Mouse (Mus musculus) retina, postnatal 7 days (tissue): Measurements from ENCODE around the gene Chmp4b.

Source experiments
- DNase-seq: peaks from one replicate; pipeline ENCODE4 v3.0.0-alpha.2; 2012; ENCODE audit warnings: low read depth, low spot score

The Chmp4b gene

GRCm38 (mm10) chr2:154718855-154719556, 67.5 kb downstream of the Chmp4b start:
- DNase-seq: no peak

DNA sequence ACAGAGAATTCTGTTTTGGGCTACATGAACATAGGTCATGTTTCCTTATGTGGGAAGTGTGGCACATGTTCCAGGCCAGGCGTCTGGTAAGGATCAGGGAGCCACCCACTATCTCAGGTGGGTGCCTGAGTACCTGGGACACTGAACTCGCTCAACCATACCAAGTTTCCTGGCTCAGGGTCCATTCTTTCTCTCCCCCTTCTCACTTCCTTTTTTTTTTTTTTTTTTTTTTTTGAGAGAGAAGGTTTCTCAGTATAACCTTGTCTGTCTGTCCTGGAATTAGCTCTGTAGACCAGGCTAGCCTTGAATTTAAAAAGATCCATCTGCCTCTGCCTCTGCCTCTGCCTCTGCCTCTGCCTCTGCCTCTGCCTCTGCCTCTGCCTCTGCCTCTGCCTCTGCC, 68.8 kb downstream of the Chmp4b start:
- DNase-seq: no peak

DNA sequence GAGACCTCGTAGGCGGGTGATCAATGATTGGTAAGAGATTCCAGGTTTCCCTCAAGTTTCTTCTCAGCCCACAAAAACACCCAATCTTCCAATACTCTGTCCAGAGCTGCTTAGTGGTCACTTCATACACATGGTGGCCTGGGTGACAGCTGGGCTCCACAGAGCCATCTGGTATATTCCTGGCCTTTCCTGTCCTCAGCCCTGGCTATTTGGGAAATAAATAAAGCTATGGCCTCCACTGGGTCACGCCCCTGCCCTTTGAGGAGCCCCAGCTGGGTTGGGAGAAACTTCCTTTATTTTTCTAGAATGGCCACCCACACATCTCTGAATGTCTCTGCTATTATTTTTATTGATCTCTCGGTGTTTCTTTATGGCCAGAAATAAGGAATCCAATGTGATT, 72.0 kb downstream of the Chmp4b start:
- no peak for DNase-seq

GRCm38 (mm10) chr2:154729737-154730136, 78.2 kb downstream of the Chmp4b start:
- DNase-seq: no peak

GRCm38 (mm10) chr2:154730841-154731240, 79.3 kb downstream of the Chmp4b start:
- DNase-seq: no peak

DNA sequence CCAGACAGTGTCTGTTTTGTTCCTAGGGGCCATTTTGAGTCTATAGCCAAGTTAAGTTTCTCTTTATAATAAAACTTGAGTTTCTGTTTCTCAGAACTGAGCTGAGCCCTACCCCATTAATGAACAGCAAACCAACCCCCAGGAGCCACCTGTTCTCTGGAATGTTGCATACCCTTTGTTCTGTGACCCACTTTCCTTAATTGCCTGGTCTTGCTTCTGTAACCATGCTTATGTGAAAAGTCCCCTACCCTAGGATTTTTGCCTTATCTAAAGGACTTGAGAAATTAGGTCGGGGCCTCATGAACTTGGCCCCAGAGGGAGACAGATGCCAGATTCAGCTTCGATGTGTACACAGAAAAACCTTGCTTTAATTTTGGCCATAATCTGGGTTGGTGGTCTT, 80.4 kb downstream of the Chmp4b start:
- DNase-seq: no peak

DNA sequence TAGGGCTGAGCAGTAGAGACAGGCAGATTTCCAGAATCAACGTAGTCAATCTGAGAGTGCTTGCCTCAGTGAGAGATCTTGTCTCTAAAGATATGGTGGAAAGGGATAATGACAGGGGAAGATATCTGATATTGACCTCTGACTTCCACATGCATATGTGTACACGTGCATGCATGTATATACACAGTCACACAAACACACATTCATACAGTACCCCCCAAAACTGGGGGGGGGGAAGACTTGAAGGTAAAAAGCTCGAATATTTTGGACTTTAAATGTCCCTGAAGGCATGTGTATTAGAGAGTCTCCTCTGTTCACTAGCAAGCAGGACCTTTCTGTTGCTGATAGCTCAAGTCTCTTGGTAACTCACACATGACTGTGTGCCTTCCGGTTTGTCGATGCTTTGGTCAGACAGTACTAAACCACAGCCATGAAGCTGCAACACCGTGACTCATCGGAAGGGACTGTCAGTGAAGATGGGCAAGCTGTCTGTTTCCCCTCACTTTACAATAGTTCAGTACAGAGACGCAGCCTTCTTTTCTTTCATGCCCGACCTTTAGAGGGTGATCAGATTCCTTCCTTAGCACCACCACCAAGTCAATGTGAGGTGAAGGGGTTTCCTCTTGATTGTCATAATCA, 81.1 kb downstream of the Chmp4b start:
- DNase-seq: no peak

DNA sequence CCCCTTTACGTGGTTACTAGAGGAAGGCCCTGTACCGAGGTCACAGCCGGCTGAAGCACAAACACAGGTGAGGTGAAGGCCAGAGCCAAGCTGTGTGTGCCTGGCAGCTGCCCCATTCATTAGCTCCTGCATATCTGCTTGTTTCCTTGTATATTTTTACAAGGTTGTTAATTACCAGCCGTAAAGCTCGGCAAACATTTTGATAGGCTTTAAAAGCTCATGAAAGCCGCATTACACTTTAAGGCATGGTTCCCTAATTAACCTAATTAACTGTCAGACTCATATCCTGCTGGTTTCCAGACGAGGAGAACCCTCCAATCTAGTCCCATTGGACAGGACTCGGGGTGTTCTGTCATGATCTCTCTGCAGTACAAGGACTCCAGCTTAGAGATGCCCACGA, 83.5 kb downstream of the Chmp4b start:
- no peak for DNase-seq

DNA sequence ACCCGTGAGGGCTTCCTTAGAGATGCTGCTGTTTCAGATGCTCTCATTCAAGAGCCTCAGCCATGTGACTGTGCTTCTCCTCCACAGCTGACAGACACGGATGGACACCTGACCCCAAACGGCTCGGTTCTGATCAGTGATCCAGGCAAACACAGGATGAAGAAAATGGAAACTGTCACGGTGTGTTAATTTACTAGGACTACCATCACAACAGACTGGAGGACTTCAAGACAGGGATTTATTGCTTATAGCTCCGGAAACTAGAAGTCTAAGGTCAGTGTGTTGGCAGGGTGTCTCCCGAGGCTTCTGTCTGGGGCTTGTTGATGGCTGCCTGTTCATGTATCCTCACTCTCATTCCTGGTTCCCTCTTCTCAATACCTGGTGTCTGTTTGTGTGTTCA, 83.9 kb downstream of the Chmp4b start:
- DNase-seq: no peak

DNA sequence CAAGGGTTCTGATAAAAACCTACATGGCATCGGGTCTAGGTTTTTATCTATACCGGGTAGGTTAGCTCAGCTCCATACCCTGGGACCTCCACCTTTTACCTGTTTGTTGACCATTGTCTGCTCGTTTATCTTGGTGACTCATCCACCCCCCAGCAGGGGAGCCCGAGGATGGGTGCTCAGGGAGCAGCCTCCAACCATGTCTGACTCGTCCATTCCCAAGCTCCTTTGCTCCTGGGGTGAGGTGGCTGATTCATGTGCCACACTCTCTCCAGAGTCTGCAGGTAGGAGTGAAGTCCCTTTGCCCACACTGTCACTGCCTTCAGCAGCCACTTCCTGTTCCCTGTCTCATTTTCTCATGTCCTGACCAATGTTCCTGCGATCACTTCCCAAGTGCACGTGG, 84.5 kb downstream of the Chmp4b start:
- no peak for DNase-seq

GRCm38 (mm10) chr2:154738621-154739020, 87.1 kb downstream of the Chmp4b start:
- no peak for DNase-seq

GRCm38 (mm10) chr2:154742911-154743819, 91.7 kb downstream of the Chmp4b start:
- DNase-seq: no peak

DNA sequence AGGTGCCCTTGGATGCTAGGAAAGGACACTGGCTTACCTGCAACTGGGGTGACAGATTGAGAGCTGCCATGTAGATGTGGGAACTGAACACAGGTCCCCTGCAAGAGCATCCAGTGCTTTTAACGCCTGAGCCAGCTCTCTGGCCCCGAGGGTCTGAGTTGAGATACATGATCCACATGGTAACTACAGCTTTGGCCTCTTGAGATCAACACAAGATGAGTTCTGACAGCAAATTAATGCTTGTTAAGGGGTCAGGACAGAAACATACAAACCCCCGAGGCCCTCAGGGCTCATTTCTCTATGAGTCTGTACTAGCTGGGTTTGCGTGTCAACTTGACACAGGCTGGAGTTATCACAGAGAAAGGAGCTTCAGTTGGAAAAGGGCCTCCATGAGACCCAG, 92.4 kb downstream of the Chmp4b start:
- DNase-seq: no peak
